ENCODE assay signal across 33 mouse cellular contexts in the genomic region with DNA sequence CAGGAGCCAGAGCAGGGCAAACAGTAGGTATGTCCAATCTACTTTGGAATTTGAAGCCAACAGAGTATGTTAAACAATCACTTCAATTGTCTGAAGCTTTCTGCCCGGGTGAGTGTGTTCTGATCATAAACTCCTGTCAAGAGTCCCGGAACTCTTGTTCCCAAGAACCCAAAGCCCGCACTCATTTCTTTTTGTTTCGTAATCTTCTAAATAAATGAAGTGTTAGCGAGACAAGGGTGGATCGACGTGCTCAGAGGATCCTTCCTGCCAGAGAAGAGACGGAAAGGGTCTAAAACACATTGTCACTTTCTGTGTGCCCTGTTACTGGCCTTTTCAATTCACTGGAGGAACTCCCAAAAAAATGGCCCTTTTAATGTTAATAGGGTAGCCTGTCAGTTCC. TPM values are rescaled to one million over a fixed set of nuclear protein-coding genes. Genes with fewer than 3 reads are reported as not detected.
DNase-seq lines count a peak whose midpoint lies in the region; ATAC-seq and TF ChIP-seq lines count a peak whose summit lies in the region.
"Had no signal": no experiment of that assay in that cellular context is flagged by ENCODE, and none has a peak within 500 bp of the region (broad histone marks: within the 10 kb centered on the region; RNA-seq: fewer than 3 reads in every experiment).

No protein-coding gene starts in this region.

- H3K4me2 ChIP-seq in heart, embryonic 12.5 days: no peak overlapping the region
- no peak overlapping the region for H3K4me2 ChIP-seq in lung, postnatal 0 days (replicated peaks; ENCODE audit: low read depth, low read length)
- H3K4me2 ChIP-seq: embryonic facial prominence, embryonic 12.5 days; forebrain, embryonic 15.5 days; hindbrain, embryonic 12.5 days; intestine, embryonic 15.5 days; limb, embryonic 12.5 days; liver, embryonic 15.5 days had no signal

- intact Hi-C loops in heart, postnatal 14 days (cut with DNase I): no loop called here

- DNase-seq in heart, postnatal 14 days: no peak
- DNase-seq in layer of hippocampus, adult 2 months (ENCODE audit: low spot score in 2 of 2): no peak
- DNase-seq in layer of hippocampus, postnatal 10 days (ENCODE audit: low spot score in 2 of 2): no peak
- DNase-seq in lung, postnatal 0 days (ENCODE audit: low spot score): peak; percentile 87
- no peak for DNase-seq in lung, postnatal 4 days
- no peak for DNase-seq in cerebellum, postnatal 10 days
- DNase-seq: adrenal gland, adult 2 months; adrenal gland, postnatal 36 days; cerebellum, adult 18-20 months; cerebellum, postnatal 25 days; gastrocnemius, adult 2 months; gastrocnemius, postnatal 36 days; heart, adult 2 months; heart, postnatal 36 days; kidney, adult 8-10 months; kidney, postnatal 4 days; right cerebral cortex, adult 18-20 months; spleen, adult 18-20 months; thymus, postnatal 14 days had no signal

- ATAC-seq in heart, embryonic 12.5 days (ENCODE audit: insufficient number of reproducible peaks, low FRiP score): no peak
- ATAC-seq in lung, postnatal 0 days: peak; percentile 73
- ATAC-seq: activated CD4-positive, CD25-positive, alpha-beta regulatory T cell, adult 4 months; forebrain, embryonic 15.5 days; hindbrain, postnatal 0 days; intestine, embryonic 15.5 days; midbrain, embryonic 16.5 days had no signal

- WGBS in heart, embryonic 12.5 days: 73% methylated on average over 8 of the region's 8 CpGs
- WGBS in lung, postnatal 0 days: 19% methylated on average over 8 of the region's 8 CpGs

- TF ChIP-seq CTCF in layer of hippocampus, adult 2 months (conservative IDR thresholded peaks at IDR 0.05): no peak
- no peak for TF ChIP-seq CTCF in lung, postnatal 0 days (IDR thresholded peaks at IDR 0.05)

- TF ChIP-seq EP300 in lung, postnatal 0 days (IDR thresholded peaks at IDR 0.05): peak; percentile 80

- H3K9ac ChIP-seq in heart, embryonic 12.5 days: no peak overlapping the region
- H3K9ac ChIP-seq in lung, postnatal 0 days (replicated peaks; ENCODE audit: low read depth): no peak overlapping the region
- H3K9ac ChIP-seq: embryonic facial prominence, embryonic 12.5 days; forebrain, embryonic 15.5 days; hindbrain, embryonic 12.5 days; intestine, embryonic 15.5 days; limb, embryonic 12.5 days; liver, embryonic 15.5 days had no signal

- no peaks in the 10 kb centered on the region for H3K27me3 ChIP-seq in heart, embryonic 12.5 days (replicated peaks)
- no peaks in the 10 kb centered on the region for H3K27me3 ChIP-seq in lung, postnatal 0 days (replicated peaks; ENCODE audit: insufficient read depth, low read length)
- H3K27me3 ChIP-seq: CH12.LX; forebrain, embryonic 15.5 days; intestine, embryonic 15.5 days; limb, embryonic 12.5 days had no signal

- H3K9me3 ChIP-seq in heart, embryonic 12.5 days (replicated peaks): no peaks in the 10 kb centered on the region
- H3K9me3 ChIP-seq in lung, postnatal 0 days (ENCODE audit: low read length): no peaks in the 10 kb centered on the region
- H3K9me3 ChIP-seq: embryonic facial prominence, embryonic 12.5 days; forebrain, embryonic 10.5 days; forebrain, embryonic 15.5 days; hindbrain, embryonic 12.5 days; intestine, embryonic 15.5 days; limb, embryonic 12.5 days; liver, embryonic 15.5 days; midbrain, embryonic 10.5 days had no signal

- peaks cover 46% of the 10 kb centered on the region for H3K4me1 ChIP-seq in heart, embryonic 12.5 days (replicated peaks)
- H3K4me1 ChIP-seq in lung, postnatal 0 days (ENCODE audit: insufficient read depth, low read depth, low read length): peaks cover 8% of the 10 kb centered on the region; the same call in 1 of the 2 replicates

- H3K27ac ChIP-seq in heart, embryonic 12.5 days (ENCODE audit: poor library complexity, severe bottlenecking): peak overlapping the region; percentile 70; the same call in 1 of the 2 replicates
- H3K27ac ChIP-seq in layer of hippocampus, adult 2 months: peak overlapping the region; percentile 74; the same call in 1 of the 2 replicates
- H3K27ac ChIP-seq in lung, postnatal 0 days (ENCODE audit: low read length): peak overlapping the region; percentile 52
- H3K27ac ChIP-seq: embryonic facial prominence, embryonic 12.5 days; forebrain, embryonic 15.5 days; gastrocnemius, adult 2 months; hindbrain, embryonic 12.5 days; hindbrain, postnatal 0 days; intestine, embryonic 15.5 days; kidney, postnatal 0 days; limb, embryonic 12.5 days; liver, embryonic 15.5 days; midbrain, embryonic 10.5 days had no signal

- H3K4me3 ChIP-seq in heart, embryonic 12.5 days: no peak overlapping the region
- no peak overlapping the region for H3K4me3 ChIP-seq in layer of hippocampus, adult 2 months
- no peak overlapping the region for H3K4me3 ChIP-seq in lung, postnatal 0 days (ENCODE audit: low read depth, low read length)
- H3K4me3 ChIP-seq: embryonic facial prominence, embryonic 12.5 days; forebrain, embryonic 10.5 days; forebrain, embryonic 15.5 days; gastrocnemius, adult 2 months; heart, adult 2 months; hindbrain, embryonic 12.5 days; intestine, embryonic 15.5 days; limb, embryonic 12.5 days; liver, embryonic 15.5 days; midbrain, embryonic 10.5 days had no signal

- H3K36me3 ChIP-seq in heart, embryonic 12.5 days: no peaks in the 10 kb centered on the region
- H3K36me3 ChIP-seq in lung, postnatal 0 days (ENCODE audit: insufficient read depth, low read length): no peaks in the 10 kb centered on the region
- H3K36me3 ChIP-seq: embryonic facial prominence, embryonic 12.5 days; forebrain, embryonic 10.5 days; forebrain, embryonic 15.5 days; hindbrain, embryonic 12.5 days; intestine, embryonic 15.5 days; limb, embryonic 12.5 days; liver, embryonic 15.5 days; midbrain, embryonic 10.5 days had no signal

RNA-seq across cellular contexts. Expression of gene Rasl11b, which starts 6.2 kb away (rescaled TPM):
- 107 TPM in 2 replicates for polyA plus RNA-seq in heart, embryonic 12.5 days (2016; fragmentation: Nextera tagmentation; extraction: Ambion mirVana)
- total RNA-seq in heart, postnatal 14 days (2021): 10 to 100 TPM; 27.7 to 33.0 TPM
- total RNA-seq in layer of hippocampus, adult 2 months (2021): 10 to 100 TPM; 65.6 to 75.4 TPM
- total RNA-seq in layer of hippocampus, postnatal 10 days (2021): 10 to 100 TPM; 44.4 to 48.5 TPM
- polyA plus RNA-seq in lung, postnatal 0 days (2015; fragmentation: Nextera tagmentation; extraction: Ambion mirVana): 80.4 and 86.7 TPM in 2 replicates
